Comparison of ENCODE assay signal across 30 mouse cellular contexts in genomic region chr4:122937489-122937888, GRCm38 (mm10). TPM values are rescaled to one million over a fixed set of nuclear protein-coding genes. Genes with fewer than 3 reads are reported as not detected.
A peak's percentile ranks its signal among the peaks of the same experiment; 100 is the strongest.
DNase-seq lines count a peak whose midpoint lies in the region; ATAC-seq lines count a peak whose summit lies in the region.
"Had no signal": no experiment of that assay in that cellular context is flagged by ENCODE, and none has a peak within 500 bp of the region (broad histone marks: within the 10 kb centered on the region; RNA-seq: fewer than 3 reads in every experiment).

No protein-coding gene starts in this region.

- H3K4me2 ChIP-seq in heart, embryonic 12.5 days = no peak overlapping the region
- H3K4me2 ChIP-seq: heart, embryonic 13.5 days; hindbrain, embryonic 14.5 days; limb, embryonic 12.5 days; liver, embryonic 11.5 days; neural tube, embryonic 13.5 days had no signal

- 91% methylated on average over 3 of the region's 3 CpGs for WGBS in heart, embryonic 12.5 days

- no peaks in the 10 kb centered on the region for H3K9me3 ChIP-seq in heart, embryonic 12.5 days (replicated peaks)
- H3K9me3 ChIP-seq: forebrain, embryonic 10.5 days; heart, embryonic 13.5 days; limb, embryonic 12.5 days; midbrain, embryonic 10.5 days; neural tube, embryonic 13.5 days had no signal

- H3K9ac ChIP-seq in heart, embryonic 12.5 days = no peak overlapping the region
- H3K9ac ChIP-seq: heart, embryonic 13.5 days; hindbrain, embryonic 14.5 days; limb, embryonic 12.5 days; liver, postnatal 0 days; neural tube, embryonic 13.5 days had no signal

- H3K36me3 ChIP-seq in heart, embryonic 12.5 days = no peaks in the 10 kb centered on the region
- H3K36me3 ChIP-seq: forebrain, embryonic 10.5 days; heart, embryonic 13.5 days; limb, embryonic 12.5 days; neural tube, embryonic 13.5 days had no signal

- DNase-seq in frontal cortex, postnatal 10 days (ENCODE audit: low spot score in 2 of 2) = no peak
- peak; percentile 21 to 29 for DNase-seq in heart, postnatal 14 days
- DNase-seq in right cerebral cortex, adult 2 months (ENCODE audit: low spot score in 2 of 2) = peak; percentile 18 to 24
- DNase-seq in right cerebral cortex, postnatal 14 days = no peak
- DNase-seq in MN1 (ENCODE audit: low spot score) = no peak
- no peak for DNase-seq in cerebellum, postnatal 36 days
- DNase-seq: adrenal gland, postnatal 36 days; cerebellum, adult 11-12 months; cerebellum, postnatal 10 days; heart, postnatal 36 days; kidney, adult 8-10 months; kidney, postnatal 10 days; liver, postnatal 0 days; retina, postnatal 1 day; right cerebral cortex, postnatal 4 days had no signal

- peak; percentile 57; the same call in 1 of the 2 replicates for ATAC-seq in frontal cortex, adult (ENCODE audit: low TSS enrichment)
- no peak for ATAC-seq in heart, embryonic 12.5 days (ENCODE audit: insufficient number of reproducible peaks, low FRiP score)
- ATAC-seq: forebrain, embryonic 16.5 days; inflammation-experienced regulatory T-cells, adult 6 months; liver, postnatal 0 days; lung, postnatal 0 days; midbrain, embryonic 16.5 days; Patski had no signal

- H3K27ac ChIP-seq in heart, embryonic 12.5 days (ENCODE audit: poor library complexity, severe bottlenecking) = no peak overlapping the region
- H3K27ac ChIP-seq: forebrain, embryonic 10.5 days; heart, embryonic 13.5 days; hindbrain, embryonic 14.5 days; limb, embryonic 12.5 days; midbrain, embryonic 10.5 days; neural tube, embryonic 13.5 days had no signal

- no peaks in the 10 kb centered on the region for H3K4me1 ChIP-seq in heart, embryonic 12.5 days (replicated peaks)
- H3K4me1 ChIP-seq: forebrain, embryonic 10.5 days; heart, embryonic 13.5 days; limb, embryonic 12.5 days; midbrain, embryonic 10.5 days; neural tube, embryonic 13.5 days had no signal

- no peak overlapping the region for H3K4me3 ChIP-seq in heart, embryonic 12.5 days
- H3K4me3 ChIP-seq: forebrain, embryonic 10.5 days; heart, embryonic 13.5 days; limb, embryonic 12.5 days; midbrain, embryonic 10.5 days; myocyte; neural tube, embryonic 13.5 days had no signal

- intact Hi-C loops in heart, postnatal 14 days (cut with DNase I) = no loop called here

- H3K27me3 ChIP-seq in heart, embryonic 12.5 days (replicated peaks) = peaks cover 11% of the 10 kb centered on the region
- H3K27me3 ChIP-seq: limb, embryonic 12.5 days; neural tube, embryonic 13.5 days; Patski had no signal

RNA-seq across cellular contexts. Expression of gene Mfsd2a, which starts 23.5 kb away (rescaled TPM):
- under 1 TPM in 1 of 2 experiments, not detected in 1; 0.24 TPM for total RNA-seq in heart, postnatal 14 days (2021)
- polyA plus RNA-seq in heart, embryonic 12.5 days (2016; fragmentation: Nextera tagmentation; extraction: Ambion mirVana) = 1.1 and 1.8 TPM in 2 replicates
- polyA plus RNA-seq: liver, postnatal 0 days had no signal

RNA-seq across cellular contexts. Expression of gene Cap1, which starts 51.6 kb away (rescaled TPM):
- total RNA-seq in heart, postnatal 14 days (2021) = 10 to 100 TPM; 62.2 to 66.9 TPM
- polyA plus RNA-seq in heart, embryonic 12.5 days (2016; fragmentation: Nextera tagmentation; extraction: Ambion mirVana) = 46.4 and 47.6 TPM in 2 replicates

RNA-seq across cellular contexts. Expression of gene Mycl, which starts 58.0 kb away (rescaled TPM):
- total RNA-seq in heart, postnatal 14 days (2021) = under 1 TPM; 0.32 to 0.62 TPM
- polyA plus RNA-seq in heart, embryonic 12.5 days (2016; fragmentation: Nextera tagmentation; extraction: Ambion mirVana) = 0.74 and 1.2 TPM in 2 replicates
- polyA plus RNA-seq: inflammation-experienced regulatory T-cells, adult 6 months had no signal

Comparison
In these comparisons a context has a peak if more than half of its experiments do, and no peak if none do; other contexts are left out.
1. DNase-seq: peak in heart, postnatal 14 days (2 of 2) and right cerebral cortex, adult 2 months (2 of 2); none in frontal cortex, postnatal 10 days (0 of 2), right cerebral cortex, postnatal 14 days (single experiment), MN1 (single experiment) and cerebellum, postnatal 36 days (0 of 2).